11 mouse cellular contexts compared by ENCODE assay signal in genomic region chr6:137433521-137434137, GRCm38 (mm10).
DNase-seq lines count a peak whose midpoint lies in the region; ATAC-seq lines count a peak whose summit lies in the region.
"Had no signal": no experiment of that assay in that cellular context is flagged by ENCODE, and none has a peak within 500 bp of the region (broad histone marks: within the 10 kb centered on the region; RNA-seq: fewer than 3 reads in every experiment).

No protein-coding gene starts in this region.

- no peak overlapping the region for H3K27ac ChIP-seq in forebrain, embryonic 12.5 days
- no peak overlapping the region for H3K27ac ChIP-seq in intestine, embryonic 15.5 days
- no peak overlapping the region; the same call in 1 of the 2 replicates for H3K27ac ChIP-seq in neural tube, embryonic 12.5 days
- H3K27ac ChIP-seq: embryonic facial prominence, embryonic 15.5 days; heart, embryonic 15.5 days; liver, embryonic 14.5 days had no signal

- H3K27me3 ChIP-seq in forebrain, embryonic 12.5 days: peaks cover 28% of the 10 kb centered on the region
- no peaks in the 10 kb centered on the region for H3K27me3 ChIP-seq in intestine, embryonic 15.5 days (replicated peaks)
- no peaks in the 10 kb centered on the region for H3K27me3 ChIP-seq in neural tube, embryonic 12.5 days (replicated peaks)
- H3K27me3 ChIP-seq: embryonic facial prominence, embryonic 15.5 days; heart, embryonic 15.5 days had no signal

- H3K36me3 ChIP-seq in forebrain, embryonic 12.5 days (replicated peaks): peaks cover 5% of the 10 kb centered on the region; the same call in 1 of the 2 replicates
- no peaks in the 10 kb centered on the region for H3K36me3 ChIP-seq in intestine, embryonic 15.5 days
- H3K36me3 ChIP-seq in neural tube, embryonic 12.5 days: no peaks in the 10 kb centered on the region; the same call in 1 of the 2 replicates
- H3K36me3 ChIP-seq: embryonic facial prominence, embryonic 15.5 days; heart, embryonic 15.5 days had no signal

- no peak overlapping the region for H3K4me3 ChIP-seq in forebrain, embryonic 12.5 days (replicated peaks)
- H3K4me3 ChIP-seq in intestine, embryonic 15.5 days (replicated peaks): no peak overlapping the region
- no peak overlapping the region for H3K4me3 ChIP-seq in neural tube, embryonic 12.5 days
- H3K4me3 ChIP-seq: embryonic facial prominence, embryonic 15.5 days; heart, embryonic 15.5 days had no signal

- peaks cover 26% of the 10 kb centered on the region for H3K4me1 ChIP-seq in forebrain, embryonic 12.5 days
- H3K4me1 ChIP-seq in intestine, embryonic 15.5 days (replicated peaks): no peaks in the 10 kb centered on the region
- peaks cover 6% of the 10 kb centered on the region; the same call in 1 of the 2 replicates for H3K4me1 ChIP-seq in neural tube, embryonic 12.5 days
- H3K4me1 ChIP-seq: embryonic facial prominence, embryonic 15.5 days; heart, embryonic 15.5 days had no signal

- H3K4me2 ChIP-seq in forebrain, embryonic 12.5 days: no peak overlapping the region
- no peak overlapping the region for H3K4me2 ChIP-seq in intestine, embryonic 15.5 days (replicated peaks)
- no peak overlapping the region for H3K4me2 ChIP-seq in neural tube, embryonic 12.5 days (replicated peaks)
- H3K4me2 ChIP-seq: embryonic facial prominence, embryonic 15.5 days; heart, embryonic 15.5 days had no signal

- DNase-seq in embryo, embryonic 11 days: peak; percentile 29
- no peak for DNase-seq in embryo, embryonic 10 days (ENCODE audit: low spot score)
- no peak for DNase-seq in thymus, postnatal 36 days
- no peak for DNase-seq in gastrocnemius, postnatal 25 days
- no peak for DNase-seq in testis, postnatal 14 days (ENCODE audit: low spot score)

- ATAC-seq in forebrain, embryonic 12.5 days (ENCODE audit: low FRiP score): peak; percentile 76
- peak; percentile 36; the same call in 1 of the 2 replicates for ATAC-seq in intestine, embryonic 15.5 days
- peak; percentile 23; the same call in 1 of the 2 replicates for ATAC-seq in neural tube, embryonic 12.5 days (ENCODE audit: low FRiP score, low read depth)

- H3K9me3 ChIP-seq in forebrain, embryonic 12.5 days: no peaks in the 10 kb centered on the region
- H3K9me3 ChIP-seq in intestine, embryonic 15.5 days: no peaks in the 10 kb centered on the region
- no peaks in the 10 kb centered on the region for H3K9me3 ChIP-seq in neural tube, embryonic 12.5 days
- H3K9me3 ChIP-seq: embryonic facial prominence, embryonic 15.5 days; heart, embryonic 15.5 days had no signal

- WGBS in forebrain, embryonic 12.5 days: 29% methylated on average over 14 of the region's 14 CpGs
- WGBS in intestine, embryonic 15.5 days: 66% methylated on average over 14 of the region's 14 CpGs
- WGBS in neural tube, embryonic 12.5 days: 47% methylated on average over 14 of the region's 14 CpGs

- H3K9ac ChIP-seq in forebrain, embryonic 12.5 days: no peak overlapping the region
- no peak overlapping the region for H3K9ac ChIP-seq in intestine, embryonic 15.5 days
- no peak overlapping the region for H3K9ac ChIP-seq in neural tube, embryonic 12.5 days
- H3K9ac ChIP-seq: embryonic facial prominence, embryonic 15.5 days; heart, embryonic 15.5 days; liver, embryonic 14.5 days had no signal

Comparison
In these comparisons a context has a peak if more than half of its experiments do, and no peak if none do; other contexts are left out.
1. ATAC-seq: peak in every context shown above with its lines; median percentile 76 in forebrain, embryonic 12.5 days; 36 in intestine, embryonic 15.5 days; 23 in neural tube, embryonic 12.5 days.